Mouse (Mus musculus) forebrain, postnatal 0 days (tissue): ENCODE data around the gene Jmjd8. TPM values are rescaled to one million over a fixed set of nuclear protein-coding genes. Genes with fewer than 3 reads are reported as not detected.
A peak's percentile ranks its signal among the peaks of the same experiment; 100 is the strongest.

Experiments used
- ATAC-seq: fragments of 200-750 bp; cut with Nextera tagmentation; 2 replicates; pipeline ENCODE4 v1.8.0; 2017; ENCODE audit warnings: mild to moderate bottlenecking, moderate library complexity
- DNase-seq: peaks from one replicate; pipeline ENCODE4 v3.0.0-alpha.2; 2015
- H3K27ac ChIP-seq: fragments of 300-500 bp; sonication (generic); 2 replicates; pipeline ENCODE4 v1.5.1; 2014; ENCODE audit warnings: low read depth, mild to moderate bottlenecking, antibody characterized with exemption, low read length, moderate library complexity, mixed read lengths
- H3K27me3 ChIP-seq: fragments of 300-500 bp; sonication (generic); 2 replicates; pipeline ENCODE4 v1.6.1; 2014; ENCODE audit warnings: mild to moderate bottlenecking, low read length, mixed read lengths; ENCODE audit not compliant: insufficient read depth
- H3K36me3 ChIP-seq: fragments of 300-500 bp; sonication (generic); 2 replicates; pipeline ENCODE4 v1.6.1; 2014; ENCODE audit warnings: mild to moderate bottlenecking, moderate library complexity; ENCODE audit not compliant: insufficient read depth
- H3K4me1 ChIP-seq: fragments of 300-500 bp; sonication (generic); 2 replicates; pipeline ENCODE4 v1.6.1; 2014; ENCODE audit warnings: antibody characterized with exemption; ENCODE audit not compliant: insufficient read depth
- H3K4me2 ChIP-seq: fragments of 300-500 bp; sonication (generic); 2 replicates; pipeline ENCODE4 v1.6.1; 2014; ENCODE audit warnings: low read depth, mild to moderate bottlenecking, moderate library complexity
- H3K4me3 ChIP-seq: fragments of 300-500 bp; sonication (generic); 2 replicates; pipeline ENCODE4 v1.5.1; 2014; ENCODE audit warnings: low read depth, low read length, mixed read lengths
- H3K9ac ChIP-seq: fragments of 300-500 bp; sonication (generic); 2 replicates; pipeline ENCODE4 v1.6.1; 2014; ENCODE audit warnings: mild to moderate bottlenecking
- H3K9me3 ChIP-seq: fragments of 300-500 bp; sonication (generic); 2 replicates; pipeline ENCODE4 v1.6.1; 2016; ENCODE audit warnings: low read length
- CTCF ChIP-seq: sonication (generic); IDR thresholded peaks from 2 replicates; pipeline ENCODE4 v1.5.1; 2016; ENCODE audit warnings: antibody characterized with exemption, control low read depth, low read depth
- WGBS: fragments of 180-500 bp; shearing (Covaris S2); extraction: QIAGEN DNeasy Blood & Tissue Kit; methylation state at CpG from one replicate; pipeline ENCODE4 v1.1.7; 2014; 5-methylcytosine and 5-hydroxymethylcytosine counted together
- polyA plus RNA-seq: library from polyadenylated mRNA; unstranded; fragments of >200 nt; fragmentation: Nextera tagmentation; extraction: Ambion mirVana; gene quantifications from 2 replicates; pipeline ENCODE4 v1.2.1, GENCODE M21; 2015
- total RNA-seq: library from RNA; depleted of rRNA; stranded (reverse); fragments of >200 nt; gene quantifications from 2 replicates; pipeline ENCODE4 v1.2.3, GENCODE M21; 2014

Jmjd8 gene
- total and polyA plus RNA-seq, 2 experiments from 2014 or later, result 49.5 to 52.2 TPM

- H3K9ac ChIP-seq, result no peak overlapping the region
- peaks cover 38% of the 10 kb centered on the region for H3K36me3 ChIP-seq
- WGBS, result 13% methylated on average over 45 of the region's 46 CpGs
- DNase-seq (no peak), ATAC-seq (no peak)
- no peak for TF ChIP-seq CTCF
- H3K4me3 ChIP-seq, result no peak overlapping the region
- H3K4me1 ChIP-seq, result peaks cover 3% of the 10 kb centered on the region; the same call in 1 of the 2 replicates
- no peak overlapping the region for H3K27ac ChIP-seq
- no peaks in the 10 kb centered on the region for H3K9me3 ChIP-seq
- H3K4me2 ChIP-seq, result no peak overlapping the region
- H3K27me3 ChIP-seq, result no peaks in the 10 kb centered on the region
These were observed 9.6 kb upstream of the Jmjd8 start for GRCm38 (mm10) chr17:25818851-25819780.

- Histone ChIP-seq H3K9ac (peak within 1 kb of the TSS; percentile 69), H3K4me2 (peak within 1 kb of the TSS; percentile 96), H3K4me3 (peak within 1 kb of the TSS; percentile 52), H3K4me1 (peaks cover 16% of the 10 kb centered on the region), H3K9me3 (no peaks in the 10 kb centered on the region), H3K36me3 (peaks cover 36% of the 10 kb centered on the region), H3K27ac (peak within 1 kb of the TSS; percentile 66), H3K27me3 (no peaks in the 10 kb centered on the region)
- DNase-seq, result peak; percentile 93
- TF ChIP-seq CTCF, result no peak
- WGBS, result 0% methylated on average over 18 of the region's 18 CpGs
- ATAC-seq, result peak; percentile 95
These were observed 5.2 kb upstream of the Jmjd8 start, which contains the start of gene Wdr24 for GRCm38 (mm10) chr17:25823452-25823851. TSS of gene Wdr24 (plus strand) at chr17:25823627.

- no peak overlapping the region for H3K9ac ChIP-seq
- H3K4me3 ChIP-seq, result peak overlapping the region; percentile 52; the same call in 1 of the 2 replicates
- H3K36me3 ChIP-seq, result peaks cover 28% of the 10 kb centered on the region
- H3K4me2 ChIP-seq, result peak overlapping the region; percentile 96
- no peak for TF ChIP-seq CTCF
- WGBS, result 73% methylated on average over 17 of the region's 17 CpGs
- peaks cover 18% of the 10 kb centered on the region for H3K4me1 ChIP-seq
- no peaks in the 10 kb centered on the region for H3K27me3 ChIP-seq
- no peak for DNase-seq
- no peak for ATAC-seq
- H3K9me3 ChIP-seq, result no peaks in the 10 kb centered on the region
- no peak overlapping the region for H3K27ac ChIP-seq
These were observed 4.1 kb upstream of the Jmjd8 start for GRCm38 (mm10) chr17:25824362-25825142.

- WGBS, result 87% methylated on average over 6 of the region's 6 CpGs
- ATAC-seq, result no peak
- no peak for DNase-seq
- H3K27ac ChIP-seq, result no peak overlapping the region
- peaks cover 27% of the 10 kb centered on the region for H3K36me3 ChIP-seq
- H3K4me3 ChIP-seq, result no peak overlapping the region
- no peak for TF ChIP-seq CTCF
- H3K9me3 ChIP-seq, result no peaks in the 10 kb centered on the region
- no peak overlapping the region for H3K4me2 ChIP-seq
- H3K4me1 ChIP-seq, result peaks cover 24% of the 10 kb centered on the region
- no peak overlapping the region for H3K9ac ChIP-seq
- no peaks in the 10 kb centered on the region for H3K27me3 ChIP-seq
These were observed 3.4 kb upstream of the Jmjd8 start for GRCm38 (mm10) chr17:25825311-25825710.

GRCm38 (mm10) chr17:25825984-25826570 lies 2.6 kb upstream of the Jmjd8 start:
- TF ChIP-seq CTCF, result no peak
- H3K4me1 ChIP-seq, result peaks cover 24% of the 10 kb centered on the region
- H3K27ac ChIP-seq, result no peak overlapping the region
- WGBS, result 95% methylated on average over 27 of the region's 27 CpGs
- H3K4me2 ChIP-seq, result no peak overlapping the region
- H3K36me3 ChIP-seq, result peaks cover 33% of the 10 kb centered on the region
- DNase-seq (no peak), ATAC-seq (no peak)
- H3K27me3 ChIP-seq, result no peaks in the 10 kb centered on the region
- no peaks in the 10 kb centered on the region for H3K9me3 ChIP-seq
- no peak overlapping the region for H3K4me3 ChIP-seq
- H3K9ac ChIP-seq, result no peak overlapping the region

GRCm38 (mm10) chr17:25827011-25827410 lies 1.7 kb upstream of the Jmjd8 start:
- Histone ChIP-seq H3K4me1 (peaks cover 33% of the 10 kb centered on the region), H3K27me3 (no peaks in the 10 kb centered on the region), H3K4me3 (no peak overlapping the region), H3K36me3 (peaks cover 37% of the 10 kb centered on the region), H3K4me2 (no peak overlapping the region), H3K9me3 (no peaks in the 10 kb centered on the region), H3K27ac (no peak overlapping the region), H3K9ac (no peak overlapping the region)
- ATAC-seq (no peak), DNase-seq (no peak)
- TF ChIP-seq CTCF, result no peak
- 93% methylated on average over 13 of the region's 13 CpGs for WGBS
